Mouse (Mus musculus): Measurements from ENCODE around the gene Cyfip1. TPM values are rescaled to one million over a fixed set of nuclear protein-coding genes. Genes with fewer than 3 reads are reported as not detected.
"Not testable (repeated sequence)": the region's sequence is repeated elsewhere in the genome, so short reads cannot be mapped to it uniquely, and the experiment has no call there.

Cyfip1 gene
- total RNA-seq, 2 experiments from 2014 or later: 68.1 to 75.4 TPM

GRCm38 (mm10) chr7:55909519-55909918 is 68.0 kb downstream of the Cyfip1 start:
- no peak for DNase-seq (ENCODE audit: extremely low spot score in 1 of 2, low spot score in 2 of 2)
- intact Hi-C loops (cut with DNase I): loop anchor here (5.0 kb wide), 1 partner anchor 102 kb away; no protein-coding TSS in a partner anchor
- H3K27ac ChIP-seq: no peak overlapping the region
- TF ChIP-seq CTCF (IDR thresholded peaks at IDR 0.05): no peak; the same call in 1 of the 2 replicates
- H3K4me3 ChIP-seq: no peak overlapping the region

GRCm38 (mm10) chr7:55910356-55910755 is 68.8 kb downstream of the Cyfip1 start:
- DNase-seq (ENCODE audit: extremely low spot score in 1 of 2, low spot score in 2 of 2): no peak
- Histone ChIP-seq H3K27ac (peak overlapping the region; percentile 45; the same call in 1 of the 2 replicates), H3K4me3 (no peak overlapping the region)
- no peak for TF ChIP-seq CTCF (IDR thresholded peaks at IDR 0.05)
- intact Hi-C loops (cut with DNase I): no loop called here

- no peak for DNase-seq (ENCODE audit: extremely low spot score in 1 of 2, low spot score in 2 of 2)
- H3K4me3 ChIP-seq: no peak overlapping the region
- intact Hi-C loops (cut with DNase I): no loop called here
- no peak overlapping the region; the same call in 1 of the 2 replicates for H3K27ac ChIP-seq
- no peak for TF ChIP-seq CTCF (IDR thresholded peaks at IDR 0.05)
Measured at GRCm38 (mm10) chr7:55911371-55911770, 69.8 kb downstream of the Cyfip1 start.

GRCm38 (mm10) chr7:55912118-55912517 is 70.6 kb downstream of the Cyfip1 start:
- H3K27ac ChIP-seq: no peak overlapping the region
- no peak for DNase-seq (ENCODE audit: extremely low spot score in 1 of 2, low spot score in 2 of 2)
- no peak overlapping the region for H3K4me3 ChIP-seq
- TF ChIP-seq CTCF (IDR thresholded peaks at IDR 0.05): no peak
- intact Hi-C loops (cut with DNase I): no loop called here

GRCm38 (mm10) chr7:55918365-55918764 is 76.8 kb downstream of the Cyfip1 start:
- intact Hi-C loops (cut with DNase I); DNase-seq (ENCODE audit: extremely low spot score in 1 of 2, low spot score in 2 of 2); H3K4me3 ChIP-seq; H3K27ac ChIP-seq: not testable (repeated sequence)

- TF ChIP-seq CTCF (IDR thresholded peaks at IDR 0.05): no peak
- Histone ChIP-seq H3K4me3 (no peak overlapping the region), H3K27ac (no peak overlapping the region)
- intact Hi-C loops (cut with DNase I): no loop called here
- no peak for DNase-seq (ENCODE audit: extremely low spot score in 1 of 2, low spot score in 2 of 2)
Measured at GRCm38 (mm10) chr7:55927262-55927661, 85.7 kb downstream of the Cyfip1 start.

- Histone ChIP-seq H3K27ac (no peak overlapping the region), H3K4me3 (no peak overlapping the region)
- DNase-seq (ENCODE audit: extremely low spot score in 1 of 2, low spot score in 2 of 2): no peak
- no peak for TF ChIP-seq CTCF (IDR thresholded peaks at IDR 0.05)
- intact Hi-C loops (cut with DNase I): no loop called here
Measured at GRCm38 (mm10) chr7:55928649-55929048, 87.1 kb downstream of the Cyfip1 start.

GRCm38 (mm10) chr7:55935025-55935424 is 93.5 kb downstream of the Cyfip1 start:
- intact Hi-C loops (cut with DNase I): no loop called here
- Histone ChIP-seq H3K27ac (no peak overlapping the region), H3K4me3 (no peak overlapping the region)
- DNase-seq (ENCODE audit: extremely low spot score in 1 of 2, low spot score in 2 of 2): no peak
- TF ChIP-seq CTCF (IDR thresholded peaks at IDR 0.05): no peak

GRCm38 (mm10) chr7:55938341-55938740 is 96.8 kb downstream of the Cyfip1 start:
- no peak for TF ChIP-seq CTCF (IDR thresholded peaks at IDR 0.05)
- DNase-seq (ENCODE audit: extremely low spot score in 1 of 2, low spot score in 2 of 2): no peak
- Histone ChIP-seq H3K4me3 (no peak overlapping the region), H3K27ac (no peak overlapping the region)
- intact Hi-C loops (cut with DNase I): no loop called here

GRCm38 (mm10) chr7:55956054-55956453 is 114.5 kb downstream of the Cyfip1 start:
- no peak overlapping the region for H3K4me3 ChIP-seq
- no peak for DNase-seq (ENCODE audit: extremely low spot score in 1 of 2, low spot score in 2 of 2)

GRCm38 (mm10) chr7:55957178-55957577 is 115.6 kb downstream of the Cyfip1 start:
- no peak for TF ChIP-seq CTCF (IDR thresholded peaks at IDR 0.05)
- Histone ChIP-seq H3K4me3 (no peak overlapping the region), H3K27ac (no peak overlapping the region)
- intact Hi-C loops (cut with DNase I): no loop called here
- DNase-seq (ENCODE audit: extremely low spot score in 1 of 2, low spot score in 2 of 2): no peak

More at GRCm38 (mm10) chr7:55956054-55956453, 114.5 kb downstream of the Cyfip1 start:
- no peak for TF ChIP-seq CTCF (IDR thresholded peaks at IDR 0.05)
- intact Hi-C loops (cut with DNase I): no loop called here
- no peak overlapping the region for H3K27ac ChIP-seq

- Histone ChIP-seq H3K27ac (no peak overlapping the region), H3K4me3 (no peak overlapping the region)
- no peak for TF ChIP-seq CTCF (IDR thresholded peaks at IDR 0.05)
- intact Hi-C loops (cut with DNase I): no loop called here
- DNase-seq (ENCODE audit: extremely low spot score in 1 of 2, low spot score in 2 of 2): no peak
Measured at GRCm38 (mm10) chr7:55957916-55958315, 116.4 kb downstream of the Cyfip1 start.

- intact Hi-C loops (cut with DNase I): no loop called here
- TF ChIP-seq CTCF (IDR thresholded peaks at IDR 0.05): no peak
- Histone ChIP-seq H3K4me3 (no peak overlapping the region), H3K27ac (no peak overlapping the region)
- DNase-seq (ENCODE audit: extremely low spot score in 1 of 2, low spot score in 2 of 2): no peak
Measured at GRCm38 (mm10) chr7:55959801-55960200, 118.3 kb downstream of the Cyfip1 start.
